Mouse (Mus musculus): Measurements from ENCODE around the gene Olfr1357. TPM values are rescaled to one million over a fixed set of nuclear protein-coding genes. Genes with fewer than 3 reads are reported as not detected.

Gene Olfr1357
- polyA plus RNA-seq, 1 experiment: not detected

- TF ChIP-seq CTCF (IDR thresholded peaks at IDR 0.05; ENCODE audit: control insufficient read depth, insufficient read depth, insufficient replicate concordance, low read depth, low read length): no peak
- no peak for TF ChIP-seq POLR2A (IDR thresholded peaks at IDR 0.05; ENCODE audit: control insufficient read depth, low read depth, low read length)
- H3K4me1 ChIP-seq (ENCODE audit: control insufficient read depth, insufficient read depth, low read length): no peaks in the 10 kb centered on the region
- H3K36me3 ChIP-seq (ENCODE audit: control insufficient read depth, insufficient read depth, low read length): no peaks in the 10 kb centered on the region
- H3K4me3 ChIP-seq (ENCODE audit: control insufficient read depth, low read depth, low read length): no peak overlapping the region
- H3K27ac ChIP-seq (ENCODE audit: control insufficient read depth, insufficient read depth, low read depth, low read length): no peak overlapping the region
- no peaks in the 10 kb centered on the region for H3K27me3 ChIP-seq (ENCODE audit: control insufficient read depth, insufficient read depth, low read length)
Measured at GRCm38 (mm10) chr10:78605080-78605479, 12.8 kb downstream of the Olfr1357 start.

- Histone ChIP-seq H3K4me1 (ENCODE audit: control insufficient read depth, insufficient read depth, low read length) (peaks cover 2% of the 10 kb centered on the region; the same call in 1 of the 2 replicates), H3K27me3 (ENCODE audit: control insufficient read depth, insufficient read depth, low read length) (no peaks in the 10 kb centered on the region), H3K27ac (ENCODE audit: control insufficient read depth, insufficient read depth, low read depth, low read length) (no peak overlapping the region), H3K36me3 (ENCODE audit: control insufficient read depth, insufficient read depth, low read length) (no peaks in the 10 kb centered on the region), H3K4me3 (ENCODE audit: control insufficient read depth, low read depth, low read length) (no peak overlapping the region)
- TF ChIP-seq CTCF (IDR thresholded peaks at IDR 0.05; ENCODE audit: control insufficient read depth, insufficient read depth, insufficient replicate concordance, low read depth, low read length) (no peak), POLR2A (IDR thresholded peaks at IDR 0.05; ENCODE audit: control insufficient read depth, low read depth, low read length) (no peak)
Measured at GRCm38 (mm10) chr10:78599865-78600264, 18.0 kb downstream of the Olfr1357 start.

GRCm38 (mm10) chr10:78594566-78594965 is 23.3 kb downstream of the Olfr1357 start:
- Histone ChIP-seq H3K4me3 (ENCODE audit: control insufficient read depth, low read depth, low read length) (no peak overlapping the region), H3K36me3 (ENCODE audit: control insufficient read depth, insufficient read depth, low read length) (no peaks in the 10 kb centered on the region), H3K4me1 (ENCODE audit: control insufficient read depth, insufficient read depth, low read length) (peaks cover 2% of the 10 kb centered on the region), H3K27ac (ENCODE audit: control insufficient read depth, insufficient read depth, low read depth, low read length) (no peak overlapping the region), H3K27me3 (ENCODE audit: control insufficient read depth, insufficient read depth, low read length) (no peaks in the 10 kb centered on the region; the same call in 1 of the 2 replicates)
- no peak for TF ChIP-seq POLR2A (IDR thresholded peaks at IDR 0.05; ENCODE audit: control insufficient read depth, low read depth, low read length)
- TF ChIP-seq CTCF (IDR thresholded peaks at IDR 0.05; ENCODE audit: control insufficient read depth, insufficient read depth, insufficient replicate concordance, low read depth, low read length): no peak

GRCm38 (mm10) chr10:78594157-78594556 is 23.7 kb downstream of the Olfr1357 start:
- Histone ChIP-seq H3K27ac (ENCODE audit: control insufficient read depth, insufficient read depth, low read depth, low read length) (no peak overlapping the region), H3K4me1 (ENCODE audit: control insufficient read depth, insufficient read depth, low read length) (peaks cover 2% of the 10 kb centered on the region), H3K4me3 (ENCODE audit: control insufficient read depth, low read depth, low read length) (no peak overlapping the region), H3K36me3 (ENCODE audit: control insufficient read depth, insufficient read depth, low read length) (no peaks in the 10 kb centered on the region), H3K27me3 (ENCODE audit: control insufficient read depth, insufficient read depth, low read length) (no peaks in the 10 kb centered on the region; the same call in 1 of the 2 replicates)
- TF ChIP-seq POLR2A (IDR thresholded peaks at IDR 0.05; ENCODE audit: control insufficient read depth, low read depth, low read length): no peak
- no peak for TF ChIP-seq CTCF (IDR thresholded peaks at IDR 0.05; ENCODE audit: control insufficient read depth, insufficient read depth, insufficient replicate concordance, low read depth, low read length)

GRCm38 (mm10) chr10:78593736-78594135 is 24.1 kb downstream of the Olfr1357 start:
- Histone ChIP-seq H3K36me3 (ENCODE audit: control insufficient read depth, insufficient read depth, low read length) (no peaks in the 10 kb centered on the region), H3K4me3 (ENCODE audit: control insufficient read depth, low read depth, low read length) (no peak overlapping the region), H3K27ac (ENCODE audit: control insufficient read depth, insufficient read depth, low read depth, low read length) (no peak overlapping the region), H3K27me3 (ENCODE audit: control insufficient read depth, insufficient read depth, low read length) (no peaks in the 10 kb centered on the region; the same call in 1 of the 2 replicates), H3K4me1 (ENCODE audit: control insufficient read depth, insufficient read depth, low read length) (peaks cover 2% of the 10 kb centered on the region)
- TF ChIP-seq POLR2A (IDR thresholded peaks at IDR 0.05; ENCODE audit: control insufficient read depth, low read depth, low read length) (no peak), CTCF (IDR thresholded peaks at IDR 0.05; ENCODE audit: control insufficient read depth, insufficient read depth, insufficient replicate concordance, low read depth, low read length) (no peak)

GRCm38 (mm10) chr10:78592856-78593379 is 25.0 kb downstream of the Olfr1357 start:
- peaks cover 3% of the 10 kb centered on the region for H3K4me1 ChIP-seq (ENCODE audit: control insufficient read depth, insufficient read depth, low read length)
- no peak overlapping the region for H3K4me3 ChIP-seq (ENCODE audit: control insufficient read depth, low read depth, low read length)
- H3K27ac ChIP-seq (ENCODE audit: control insufficient read depth, insufficient read depth, low read depth, low read length): no peak overlapping the region
- TF ChIP-seq CTCF (IDR thresholded peaks at IDR 0.05; ENCODE audit: control insufficient read depth, insufficient read depth, insufficient replicate concordance, low read depth, low read length): no peak
- TF ChIP-seq POLR2A (IDR thresholded peaks at IDR 0.05; ENCODE audit: control insufficient read depth, low read depth, low read length): no peak
- H3K27me3 ChIP-seq (ENCODE audit: control insufficient read depth, insufficient read depth, low read length): no peaks in the 10 kb centered on the region; the same call in 1 of the 2 replicates
- H3K36me3 ChIP-seq (ENCODE audit: control insufficient read depth, insufficient read depth, low read length): no peaks in the 10 kb centered on the region

- H3K27me3 ChIP-seq (ENCODE audit: control insufficient read depth, insufficient read depth, low read length): no peaks in the 10 kb centered on the region; the same call in 1 of the 2 replicates
- H3K4me1 ChIP-seq (ENCODE audit: control insufficient read depth, insufficient read depth, low read length): peaks cover 3% of the 10 kb centered on the region
- no peak within 1 kb of the TSS for H3K27ac ChIP-seq (ENCODE audit: control insufficient read depth, insufficient read depth, low read depth, low read length)
- TF ChIP-seq POLR2A (IDR thresholded peaks at IDR 0.05; ENCODE audit: control insufficient read depth, low read depth, low read length): no peak
- no peak for TF ChIP-seq CTCF (IDR thresholded peaks at IDR 0.05; ENCODE audit: control insufficient read depth, insufficient read depth, insufficient replicate concordance, low read depth, low read length)
- H3K4me3 ChIP-seq (ENCODE audit: control insufficient read depth, low read depth, low read length): peak within 1 kb of the TSS; percentile 53
- no peaks in the 10 kb centered on the region for H3K36me3 ChIP-seq (ENCODE audit: control insufficient read depth, insufficient read depth, low read length)
Measured at GRCm38 (mm10) chr10:78591406-78592328, 26.2 kb downstream of the Olfr1357 start, which contains the start of gene Syde1. Gene Syde1 (minus strand): TSS chr10:78591964.
